Mouse (Mus musculus) T-cell, adult 2 months (primary cell): ENCODE measurements at regions not wholly inside any gene's neighbourhood (a gene's known extent, or its start where the extent isn't known, plus 50 kb on each side); places are given as distances from the start of the nearest gene placed in this dataset.

Source experiments
- DNase-seq: peaks from one replicate; pipeline ENCODE4 v3.0.0; 2022; ENCODE audit warnings: low spot score

GRCm38 (mm10) chr10:111745116-111745515 lies 227.3 kb upstream of the Krr1 start:
- no peak for DNase-seq

- no peak for DNase-seq
Observed at GRCm38 (mm10) chr10:111746067-111746878, 226.2 kb upstream of the Krr1 start.

- no peak for DNase-seq
Observed at GRCm38 (mm10) chr10:111746879-111747477, 225.5 kb upstream of the Krr1 start.

- no peak for DNase-seq
Observed at GRCm38 (mm10) chr10:111748482-111748881, 224.0 kb upstream of the Krr1 start.

GRCm38 (mm10) chr10:111753646-111754045 lies 218.8 kb upstream of the Krr1 start:
- DNase-seq = no peak

GRCm38 (mm10) chr10:111755964-111756363 lies 216.5 kb upstream of the Krr1 start:
- DNase-seq = no peak

- no peak for DNase-seq
Observed at GRCm38 (mm10) chr10:111756528-111756927, 215.9 kb upstream of the Krr1 start.

- no peak for DNase-seq
Observed at GRCm38 (mm10) chr10:111757689-111758088, 214.8 kb upstream of the Krr1 start.

- DNase-seq = no peak
Observed at GRCm38 (mm10) chr10:111759505-111759904, 213.0 kb upstream of the Krr1 start.

GRCm38 (mm10) chr10:111762751-111763528 lies 209.5 kb upstream of the Krr1 start:
- no peak for DNase-seq

- DNase-seq = no peak
Observed at GRCm38 (mm10) chr10:111767011-111767720, 205.3 kb upstream of the Krr1 start.

- DNase-seq = no peak
Observed at GRCm38 (mm10) chr10:111767813-111768455, 204.5 kb upstream of the Krr1 start.

GRCm38 (mm10) chr10:111769486-111770002 lies 202.9 kb upstream of the Krr1 start:
- DNase-seq = no peak

- no peak for DNase-seq
Observed at GRCm38 (mm10) chr10:111770027-111770426, 202.4 kb upstream of the Krr1 start.

GRCm38 (mm10) chr10:111771010-111771409 lies 201.5 kb upstream of the Krr1 start:
- no peak for DNase-seq

- no peak for DNase-seq
Observed at GRCm38 (mm10) chr10:111777559-111777958, 194.9 kb upstream of the Krr1 start.

- no peak for DNase-seq
Observed at GRCm38 (mm10) chr10:111778111-111778510, 194.4 kb upstream of the Krr1 start.

GRCm38 (mm10) chr10:111779956-111780355 lies 192.5 kb upstream of the Krr1 start:
- DNase-seq = no peak

- DNase-seq = peak; percentile 50
Observed at GRCm38 (mm10) chr10:111782195-111782810, 190.2 kb upstream of the Krr1 start.

- DNase-seq = no peak
Observed at GRCm38 (mm10) chr10:111783496-111783895, 189.0 kb upstream of the Krr1 start.
